Mouse (Mus musculus): ENCODE data around the gene Uqcrh.
A peak's percentile ranks its signal among the peaks of the same experiment; 100 is the strongest.

Gene Uqcrh

DNA sequence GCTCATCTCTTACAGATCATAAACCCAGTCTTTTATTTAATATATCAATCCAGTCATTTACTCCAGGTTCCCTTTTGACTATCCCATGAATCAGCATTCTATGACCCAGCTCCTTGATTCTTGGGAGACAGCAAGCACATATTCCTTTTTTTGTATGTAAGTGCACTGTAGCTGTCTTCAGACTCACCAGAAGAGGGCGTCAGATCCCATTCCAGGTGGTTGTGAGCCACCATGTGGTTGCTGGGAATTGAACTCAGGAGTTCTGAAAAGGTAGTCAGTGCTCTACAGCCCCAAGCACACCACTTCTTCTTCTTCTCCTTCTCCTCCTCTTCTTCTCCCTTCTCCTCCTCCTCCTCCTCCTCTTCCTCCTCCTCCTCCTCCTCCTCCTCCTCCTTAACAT, 17.3 kb downstream of the Uqcrh start:
- no peak for DNase-seq (ENCODE audit: low spot score in 2 of 2)

DNA sequence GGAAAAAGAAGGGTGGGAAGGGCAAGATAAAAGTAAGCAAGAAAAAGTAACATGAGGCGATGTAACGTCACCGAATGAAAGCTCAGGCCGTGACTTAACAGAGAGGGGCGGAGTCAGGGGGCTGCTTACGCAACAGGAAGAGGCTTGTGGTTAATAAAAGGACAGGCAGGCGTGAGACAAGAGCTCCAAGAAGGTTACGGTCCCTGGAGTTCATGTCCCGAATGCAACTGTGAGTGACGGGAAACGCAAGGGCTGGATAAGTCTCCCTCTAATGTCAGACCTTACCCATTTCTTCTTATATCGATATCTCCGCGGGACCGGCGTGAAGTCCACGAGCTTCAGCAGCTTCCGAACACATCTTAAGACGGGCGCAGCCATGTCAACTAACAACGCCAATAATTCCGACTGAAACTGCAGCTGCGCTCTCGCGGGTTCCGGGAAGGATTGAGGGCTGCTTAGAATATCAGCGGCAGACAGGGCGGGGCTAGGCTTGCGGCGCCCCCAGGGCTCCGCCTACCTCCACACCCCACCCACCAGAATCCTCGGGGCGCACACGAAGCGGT, 21.4 kb downstream of the Uqcrh start, which contains the start of gene Nsun4:
Gene Nsun4, minus strand, starts transcription at position 478 of the 563 bp plus-strand sequence.
- peak; percentile 81 to 92 for DNase-seq (ENCODE audit: low spot score in 2 of 2)

DNA sequence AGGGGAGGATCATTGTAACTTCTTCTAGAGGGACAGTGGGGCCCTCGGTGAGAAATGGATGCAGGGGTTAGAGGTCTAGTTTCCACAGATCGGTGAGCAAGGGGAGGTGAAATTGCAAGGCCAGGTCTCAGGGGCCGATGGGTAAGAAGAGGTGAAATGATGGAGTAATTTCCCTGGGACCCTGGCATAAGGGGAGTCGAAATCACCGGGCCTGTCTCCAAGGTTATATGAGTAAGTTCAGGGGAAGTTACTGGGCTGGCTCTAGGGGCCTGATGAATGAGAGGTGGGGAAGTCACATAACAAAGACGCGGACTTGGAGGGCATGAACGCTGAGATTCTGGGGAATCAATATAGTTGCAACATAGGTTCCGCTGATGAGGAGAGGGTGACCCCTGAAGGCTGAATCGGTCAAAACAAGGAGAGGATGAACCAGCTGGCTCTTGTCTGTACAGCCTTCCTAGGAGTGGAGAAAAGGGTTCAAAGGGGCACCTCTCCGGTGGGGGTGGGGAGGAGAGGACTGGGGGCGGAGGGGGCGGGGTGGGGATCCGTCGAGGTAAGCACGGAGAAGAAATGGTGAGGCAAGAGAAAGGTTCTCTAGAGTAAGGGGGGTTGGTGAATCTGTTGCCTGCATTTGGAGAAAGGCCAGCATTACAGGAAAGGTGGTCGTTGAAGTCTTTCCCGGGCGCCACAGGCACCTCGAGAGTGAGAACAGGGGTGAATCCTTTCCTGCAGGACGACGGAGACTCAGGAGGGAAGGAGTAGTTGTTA, 22.2 kb downstream of the Uqcrh start:
- DNase-seq (ENCODE audit: low spot score in 2 of 2): no peak

DNA sequence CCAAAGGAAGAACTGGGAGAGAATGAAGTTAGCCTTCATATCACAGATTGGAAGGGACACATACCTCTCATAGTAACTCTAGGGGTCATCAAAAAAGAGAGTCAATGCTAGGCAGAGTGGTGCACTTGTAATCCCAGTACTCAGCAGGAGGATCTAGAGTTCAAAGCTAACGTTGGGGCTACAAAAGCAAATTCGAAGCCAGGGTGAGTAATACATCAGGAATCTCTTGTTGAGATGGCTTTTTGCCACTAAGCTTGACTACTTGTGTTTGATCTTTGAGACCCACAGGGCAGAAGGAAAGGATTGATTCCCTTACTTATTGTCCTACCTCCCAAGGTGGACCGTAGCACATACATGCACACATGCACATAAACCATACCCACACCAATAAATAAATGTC, 25.7 kb downstream of the Uqcrh start:
- no peak for DNase-seq (ENCODE audit: low spot score in 2 of 2)

DNA sequence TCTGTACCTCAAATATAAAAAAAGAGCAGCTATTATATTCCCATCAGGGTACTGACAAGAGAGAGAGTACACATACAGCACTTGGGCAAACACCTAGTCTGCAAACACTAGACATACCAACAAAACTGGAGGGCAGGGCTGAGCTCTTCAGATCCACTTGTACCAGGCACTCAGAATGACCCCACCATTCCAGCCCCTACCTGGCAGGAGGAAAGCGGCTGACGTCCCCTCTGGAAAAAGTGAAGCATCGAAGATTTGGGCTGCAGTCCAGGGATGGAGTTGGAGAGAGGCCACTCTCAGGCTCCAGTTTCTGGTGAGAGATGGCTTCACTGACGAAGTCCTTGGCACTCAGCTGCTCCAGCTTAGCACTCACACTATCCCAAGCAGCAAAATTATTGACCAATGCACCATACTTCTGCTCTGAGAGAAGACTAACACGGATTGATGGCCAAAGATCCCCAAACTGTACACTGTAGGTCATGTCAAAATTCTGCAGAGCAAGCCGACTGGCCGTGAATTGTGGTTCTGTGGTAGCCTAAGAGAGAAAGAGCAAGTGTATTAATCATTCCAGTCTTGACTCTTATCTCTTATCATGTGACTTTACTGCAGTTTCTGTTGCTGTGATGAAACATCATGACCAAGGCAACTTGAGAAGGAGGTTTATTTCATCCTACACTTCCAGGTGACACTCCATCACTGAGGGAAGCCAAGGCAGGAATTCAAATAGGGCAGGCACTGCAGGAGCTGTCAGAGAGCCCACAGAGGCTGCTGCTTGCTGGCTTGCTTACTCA, 26.5 kb downstream of the Uqcrh start:
- no peak for DNase-seq (ENCODE audit: low spot score in 2 of 2)

DNA sequence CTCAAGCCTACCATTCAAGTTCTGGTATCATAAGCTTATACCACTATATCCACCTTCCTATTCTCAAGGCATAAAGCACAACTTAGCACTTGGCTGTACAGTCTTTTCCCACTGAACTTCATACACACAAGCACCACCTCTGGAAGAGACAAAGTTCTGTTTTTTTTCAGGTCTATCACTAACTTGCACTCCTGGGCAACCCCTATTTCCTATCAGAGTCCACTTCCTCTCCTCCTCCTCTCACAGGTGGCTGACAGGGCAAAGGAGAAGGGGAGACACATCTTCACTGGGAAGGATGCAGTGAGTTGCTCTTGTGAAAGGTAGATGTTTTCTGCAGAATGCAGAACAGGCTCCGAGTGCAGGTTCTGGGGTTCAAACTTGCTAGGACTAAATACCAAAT, 27.2 kb downstream of the Uqcrh start:
- DNase-seq (ENCODE audit: low spot score in 2 of 2): no peak

DNA sequence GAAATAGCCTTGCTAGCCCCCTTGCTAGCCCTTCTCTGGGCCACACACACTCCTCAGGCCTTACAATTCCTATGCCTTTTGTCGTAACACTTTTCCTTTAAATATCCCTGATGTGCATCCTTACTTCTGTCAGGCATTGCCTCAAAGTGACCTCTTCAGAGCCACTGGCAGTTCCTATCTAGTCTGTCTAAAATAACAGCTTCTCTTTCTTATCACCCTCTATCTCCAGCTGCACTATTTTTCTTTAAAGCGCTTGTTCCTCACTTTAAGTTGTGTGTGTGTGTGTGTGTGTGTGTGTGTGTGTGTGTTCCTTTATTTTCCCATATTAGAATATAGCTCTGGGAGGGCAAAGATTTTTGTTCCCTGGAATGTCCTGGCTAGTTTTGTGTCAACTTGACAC, 28.3 kb downstream of the Uqcrh start:
- no peak for DNase-seq (ENCODE audit: low spot score in 2 of 2)

DNA sequence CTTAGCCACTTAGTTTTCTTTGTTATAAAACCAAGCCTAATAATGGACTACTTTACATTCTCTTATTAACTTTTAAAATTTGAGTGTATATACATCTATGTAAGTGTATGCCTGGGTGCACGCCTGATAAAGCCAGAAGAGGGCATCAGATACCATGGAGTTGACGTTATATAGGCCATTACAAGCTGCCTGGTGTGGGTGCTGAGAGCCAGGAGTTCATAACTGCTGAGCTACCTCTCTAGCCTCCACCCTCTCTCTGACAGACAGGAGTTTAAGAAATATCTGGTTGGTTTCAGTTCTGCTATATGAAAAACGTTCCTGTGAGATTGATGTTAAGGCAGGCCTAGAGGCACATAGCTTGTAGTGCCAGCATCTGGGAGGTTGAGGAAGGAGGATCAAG, 32.7 kb downstream of the Uqcrh start:
- DNase-seq (ENCODE audit: low spot score in 2 of 2): no peak

DNA sequence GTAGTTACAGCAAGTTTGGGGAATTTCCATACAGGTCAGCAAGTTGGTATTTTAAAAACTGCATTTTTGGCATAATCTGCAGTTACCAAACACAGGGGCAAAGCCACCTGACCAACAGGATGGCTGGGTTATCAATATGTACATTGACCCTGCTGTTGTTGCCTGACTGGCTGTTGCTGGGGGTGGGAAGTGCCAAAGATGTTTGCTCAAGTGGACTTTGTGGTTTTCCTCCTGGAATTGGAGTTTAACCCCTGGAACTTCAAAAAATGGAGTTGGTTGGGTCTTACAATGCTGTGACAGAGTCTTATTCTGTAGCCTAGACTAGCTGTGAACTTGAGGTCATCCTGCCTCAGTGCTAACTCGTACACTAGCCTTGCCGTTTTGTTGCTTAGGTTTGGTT, 34.4 kb downstream of the Uqcrh start:
- no peak for DNase-seq (ENCODE audit: low spot score in 2 of 2)

DNA sequence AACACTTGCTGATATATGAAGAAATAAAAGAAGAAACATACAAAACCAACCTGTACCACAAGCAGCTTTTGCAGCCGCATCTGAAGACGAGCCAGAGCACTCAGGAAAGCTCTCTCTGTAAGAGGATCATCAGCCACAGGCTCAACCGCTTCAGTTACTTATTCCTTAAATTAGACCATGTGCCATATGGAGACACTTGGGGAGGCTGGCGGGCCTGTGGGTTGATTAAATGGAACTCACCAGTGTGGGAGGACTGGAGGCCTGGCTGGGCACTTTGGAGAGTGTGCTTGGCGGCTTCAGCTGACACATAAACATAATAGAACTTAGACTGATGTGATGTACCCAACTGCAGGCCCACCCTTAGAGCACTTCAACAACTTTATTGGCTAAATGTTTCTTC, 41.5 kb downstream of the Uqcrh start:
- peak in 1 of 2 experiments; percentile 80 for DNase-seq (ENCODE audit: low spot score in 2 of 2)

DNA sequence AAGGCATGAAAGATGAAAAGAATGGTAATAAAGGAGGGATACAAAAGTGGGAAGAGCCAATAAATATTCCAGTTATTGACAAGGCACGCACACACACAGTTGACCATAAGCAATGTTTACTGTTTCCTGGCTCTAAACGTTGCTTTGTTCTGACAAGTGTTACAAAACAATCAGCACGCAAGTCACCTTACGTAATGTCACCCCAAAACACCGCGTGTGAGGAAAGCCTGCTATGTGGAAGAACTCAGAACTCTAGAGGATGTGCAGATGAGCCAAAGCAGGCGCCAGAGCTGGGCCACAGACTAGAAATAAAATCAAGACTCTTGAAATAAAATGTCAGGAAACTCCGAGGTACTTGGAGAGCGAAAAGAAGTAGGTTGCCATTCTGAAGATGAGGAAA, 42.0 kb downstream of the Uqcrh start:
- no peak for DNase-seq (ENCODE audit: low spot score in 2 of 2)

DNA sequence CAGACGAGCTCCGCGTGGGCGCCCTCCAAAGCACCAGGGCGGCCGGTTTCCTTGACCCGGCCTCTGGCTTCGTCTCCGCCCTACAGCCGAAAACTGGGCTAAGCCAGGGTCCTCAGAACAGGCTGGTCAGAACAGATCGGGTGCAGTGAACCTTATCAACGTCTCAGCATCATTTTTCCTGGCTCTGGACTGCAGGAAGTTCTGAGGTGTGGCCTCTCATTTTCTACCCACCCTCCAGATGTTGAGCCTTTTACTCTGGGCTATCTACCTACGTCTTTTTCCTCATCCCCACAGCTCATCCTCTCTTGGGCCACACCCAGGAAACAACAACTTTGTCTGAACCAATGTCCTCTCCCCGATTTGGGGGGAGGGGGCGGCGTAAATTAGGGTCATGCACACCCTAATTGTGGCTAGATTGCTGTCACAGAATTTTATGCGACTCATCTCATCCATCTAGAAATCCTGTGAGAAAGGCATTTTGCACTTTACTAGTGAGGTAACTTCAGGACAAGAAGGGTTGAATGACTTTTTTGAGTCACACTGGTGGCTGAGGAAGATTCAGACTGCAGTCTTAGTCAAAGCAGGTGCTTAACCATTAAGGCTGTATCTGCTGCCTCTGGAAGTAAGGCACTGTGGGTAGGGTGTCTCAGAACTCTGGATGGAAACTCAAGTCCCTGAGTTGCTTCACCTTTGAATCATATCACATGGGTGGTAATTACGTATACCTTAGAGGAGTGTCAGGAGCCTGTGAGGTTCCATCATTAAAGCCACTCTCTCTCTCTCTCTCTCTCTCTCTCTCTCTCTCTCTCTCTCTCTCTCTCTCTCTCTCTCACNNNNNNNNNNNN, 56.7 kb downstream of the Uqcrh start, which contains the start of gene Faah:
Gene Faah, minus strand, starts transcription at position 25 of the 845 bp plus-strand sequence.
- no peak for DNase-seq (ENCODE audit: low spot score in 2 of 2)

DNA sequence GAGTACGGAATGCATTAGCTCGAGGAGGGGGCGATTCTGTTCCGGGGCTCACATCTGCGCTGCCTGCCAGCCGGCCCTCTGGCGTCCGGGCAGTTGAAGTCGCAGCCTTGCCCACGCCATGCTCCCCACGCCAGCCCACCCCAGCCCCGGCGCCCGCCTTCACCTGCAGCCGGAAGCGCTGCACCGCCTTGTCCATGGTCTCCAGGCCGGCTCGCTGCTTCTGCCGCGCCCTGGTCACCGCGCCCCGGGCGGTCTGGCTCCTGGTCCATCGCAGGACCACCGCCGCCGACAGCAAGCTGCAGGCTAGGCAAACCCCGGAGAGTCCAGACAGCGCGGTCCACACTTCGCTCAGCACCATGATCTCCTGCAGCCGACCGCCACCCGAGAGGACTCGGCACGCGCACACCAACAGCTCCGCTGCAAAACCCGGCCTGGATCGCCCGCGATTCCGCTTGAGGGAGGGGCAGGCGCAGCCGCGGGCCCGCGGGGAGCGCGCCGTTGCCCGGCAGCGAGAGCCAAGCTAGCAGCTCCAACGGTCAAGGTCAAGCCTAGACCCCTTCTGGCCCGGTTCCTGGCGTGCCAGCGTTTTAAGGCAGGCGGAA, 57.5 kb downstream of the Uqcrh start:
- peak in 1 of 2 experiments; percentile 65 for DNase-seq (ENCODE audit: low spot score in 2 of 2)

All from left cerebral cortex, adult 9 months (tissue).